Mouse (Mus musculus) heart, adult 2 months (tissue): ENCODE results near the gene Cox6b2.

Source experiments
- CTCF ChIP-seq: fragments of 200-600 bp; IDR thresholded peaks from 2 replicates; pipeline ENCODE4 v1.8.1; 2022; ENCODE audit warnings: antibody characterized with exemption, mild to moderate bottlenecking, moderate library complexity
- EP300 ChIP-seq: fragments of 200-500 bp; IDR thresholded peaks from 2 replicates; pipeline ENCODE4 v1.6.1; 2011; ENCODE audit warnings: low read depth, low read length, control low read depth; ENCODE audit not compliant: insufficient read depth
- POLR2A ChIP-seq: fragments of 200-500 bp; IDR thresholded peaks from 2 replicates; pipeline ENCODE4 v1.6.1; 2011; ENCODE audit warnings: mild to moderate bottlenecking, low read depth, low read length, control low read depth; ENCODE audit not compliant: insufficient read depth

GRCm38 (mm10) chr7:4776131-4776530 is 23.2 kb upstream of the Cox6b2 start:
- TF ChIP-seq CTCF: no peak
- TF ChIP-seq POLR2A: no peak
- TF ChIP-seq EP300: no peak
